Comparison of ENCODE assay signal across 23 mouse cellular contexts in genomic region chr6:91324752-91325151, GRCm38 (mm10).
A peak's percentile ranks its signal among the peaks of the same experiment; 100 is the strongest.
DNase-seq lines count a peak whose midpoint lies in the region; ATAC-seq lines count a peak whose summit lies in the region.
"Had no signal": no experiment of that assay in that cellular context is flagged by ENCODE, and none has a peak within 500 bp of the region (broad histone marks: within the 10 kb centered on the region; RNA-seq: fewer than 3 reads in every experiment).

No protein-coding gene starts in this region.

- no peaks in the 10 kb centered on the region for H3K36me3 ChIP-seq in neural tube, embryonic 12.5 days
- H3K36me3 ChIP-seq: embryonic facial prominence, embryonic 13.5 days; heart, embryonic 15.5 days; hindbrain, embryonic 10.5 days; stomach, embryonic 15.5 days had no signal

- no peak overlapping the region for H3K9ac ChIP-seq in neural tube, embryonic 12.5 days
- H3K9ac ChIP-seq: embryonic facial prominence, embryonic 13.5 days; heart, embryonic 15.5 days; lung, embryonic 14.5 days; stomach, embryonic 15.5 days had no signal

- 38% methylated on average over 11 of the region's 11 CpGs for WGBS in neural tube, embryonic 12.5 days

- peaks cover 16% of the 10 kb centered on the region; the same call in 1 of the 2 replicates for H3K4me1 ChIP-seq in neural tube, embryonic 12.5 days
- H3K4me1 ChIP-seq: embryonic facial prominence, embryonic 13.5 days; heart, embryonic 15.5 days; stomach, embryonic 15.5 days had no signal

- no peak for ATAC-seq in neural tube, embryonic 12.5 days (ENCODE audit: low FRiP score, low read depth)
- ATAC-seq: inflammation-experienced regulatory T-cells, adult 6 months had no signal

- DNase-seq in heart, adult 11 months = peak; percentile 72
- no peak for DNase-seq in heart, adult 18-20 months
- peak; percentile 0 for DNase-seq in ovary, postnatal 36 days (ENCODE audit: low spot score)
- DNase-seq in ovary, adult 18-20 months (ENCODE audit: low spot score) = no peak
- no peak for DNase-seq in embryo, embryonic 10.5 days (ENCODE audit: low spot score)
- no peak for DNase-seq in spleen, adult 12 weeks (ENCODE audit: low spot score)
- no peak for DNase-seq in spleen, adult 18-20 months
- DNase-seq: adrenal gland, adult 2 months; cerebellum, adult 18-20 months; gastrocnemius, adult 2 months; kidney, adult 8-10 months; kidney, postnatal 36 days; layer of hippocampus, adult 9-11 months; lung, embryonic 14.5 days; thymus, postnatal 14 days had no signal

- no peaks in the 10 kb centered on the region for H3K9me3 ChIP-seq in neural tube, embryonic 12.5 days
- H3K9me3 ChIP-seq: embryonic facial prominence, embryonic 13.5 days; heart, embryonic 15.5 days; hindbrain, embryonic 10.5 days; stomach, embryonic 15.5 days had no signal

- H3K4me3 ChIP-seq in neural tube, embryonic 12.5 days = 0 out of 2 replicates have a peak overlapping the region, but pooled peaks have one; percentile 3
- H3K4me3 ChIP-seq: embryonic facial prominence, embryonic 13.5 days; gastrocnemius, adult 2 months; heart, embryonic 15.5 days; hindbrain, embryonic 10.5 days; stomach, embryonic 15.5 days had no signal

- no peaks in the 10 kb centered on the region for H3K27me3 ChIP-seq in neural tube, embryonic 12.5 days (replicated peaks)
- H3K27me3 ChIP-seq: stomach, embryonic 15.5 days had no signal

- no peak overlapping the region for H3K4me2 ChIP-seq in neural tube, embryonic 12.5 days (replicated peaks)
- H3K4me2 ChIP-seq: embryonic facial prominence, embryonic 13.5 days; heart, embryonic 15.5 days; liver, embryonic 11.5 days; lung, embryonic 14.5 days; stomach, embryonic 15.5 days had no signal

- H3K27ac ChIP-seq in neural tube, embryonic 12.5 days = no peak overlapping the region
- H3K27ac ChIP-seq: embryonic facial prominence, embryonic 13.5 days; gastrocnemius, adult 2 months; heart, embryonic 15.5 days; hindbrain, embryonic 10.5 days; macrophage; stomach, embryonic 15.5 days had no signal

Comparison
In these comparisons a context has a peak if more than half of its experiments do, and no peak if none do; other contexts are left out.
1. DNase-seq: peak in heart, adult 11 months (single experiment) and ovary, postnatal 36 days (single experiment); none in heart, adult 18-20 months (0 of 2), ovary, adult 18-20 months (single experiment), embryo, embryonic 10.5 days (single experiment), spleen, adult 12 weeks (single experiment) and spleen, adult 18-20 months (0 of 2).